Mouse (Mus musculus) limb, embryonic 14.5 days (tissue): ENCODE measurements around the gene Thap3. TPM values are rescaled to one million over a fixed set of nuclear protein-coding genes. Genes with fewer than 3 reads are reported as not detected.

Experiments
- ATAC-seq: fragments of 200-750 bp; cut with Nextera tagmentation; 2 replicates; pipeline ENCODE4 v1.8.0; 2017; ENCODE audit warnings: low read depth, moderate number of reproducible peaks, moderate TSS enrichment; ENCODE audit not compliant: low FRiP score
- DNase-seq: peaks from one replicate; pipeline ENCODE4 v3.0.0-alpha.2; 2015; ENCODE audit warnings: low spot score
- H3K27ac ChIP-seq: fragments of 300-500 bp; sonication (generic); replicated peaks from 2 replicates; pipeline ENCODE4 v1.5.1; 2014; ENCODE audit warnings: low read depth, mild to moderate bottlenecking, low read length, moderate library complexity, mixed read lengths
- H3K27me3 ChIP-seq: fragments of 300-500 bp; sonication (generic); 2 replicates; pipeline ENCODE4 v1.6.1; 2014; ENCODE audit warnings: low read length, mixed read lengths; ENCODE audit not compliant: control insufficient read depth, insufficient read depth
- H3K36me3 ChIP-seq: fragments of 300-500 bp; sonication (generic); 2 replicates; pipeline ENCODE4 v1.6.1; 2014; ENCODE audit warnings: mild to moderate bottlenecking, low read length, moderate library complexity, mixed read lengths; ENCODE audit not compliant: control insufficient read depth, insufficient read depth
- H3K4me1 ChIP-seq: fragments of 300-500 bp; sonication (generic); 2 replicates; pipeline ENCODE4 v1.6.1; 2014; ENCODE audit warnings: antibody characterized with exemption, low read length, mixed read lengths; ENCODE audit not compliant: control insufficient read depth, insufficient read depth
- H3K4me2 ChIP-seq: fragments of 300-500 bp; sonication (generic); replicated peaks from 2 replicates; pipeline ENCODE4 v1.6.1; 2014; ENCODE audit warnings: low read depth, mild to moderate bottlenecking, low read length, moderate library complexity; ENCODE audit not compliant: severe bottlenecking
- H3K4me3 ChIP-seq: fragments of 300-500 bp; sonication (generic); replicated peaks from 2 replicates; pipeline ENCODE4 v1.5.1; 2014; ENCODE audit warnings: low read length
- H3K9ac ChIP-seq: fragments of 300-500 bp; sonication (generic); 2 replicates; pipeline ENCODE4 v1.6.1; 2014; ENCODE audit warnings: mild to moderate bottlenecking, low read depth, low read length, moderate library complexity; ENCODE audit not compliant: severe bottlenecking
- H3K9me3 ChIP-seq: fragments of 300-500 bp; sonication (generic); 2 replicates; pipeline ENCODE4 v1.6.1; 2016; ENCODE audit warnings: low read length; ENCODE audit not compliant: control insufficient read depth
- POLR2A ChIP-seq: fragments of 200-500 bp; IDR thresholded peaks from 2 replicates; pipeline ENCODE4 v1.8.0; 2012; ENCODE audit warnings: inconsistent platforms, mild to moderate bottlenecking, moderate library complexity, borderline replicate concordance; ENCODE audit not compliant: insufficient read depth, insufficient read length; ENCODE audit errors: extremely low read depth
- WGBS: fragments of 180-500 bp; shearing (Covaris S2); extraction: QIAGEN DNeasy Blood & Tissue Kit; methylation state at CpG from one replicate; pipeline ENCODE4 v1.1.7; 2014; 5-methylcytosine and 5-hydroxymethylcytosine counted together
- polyA plus RNA-seq, 2 experiments: library from polyadenylated mRNA; depleted of rRNA in 1 of 2; stranded (reverse) in 1 of 2; unstranded in 1 of 2; fragments of >200 nt; fragmentation: Nextera tagmentation in 1 of 2; extraction: Ambion mirVana in 1 of 2; gene quantifications; 2 replicates each; pipeline versions ENCODE4 v1.2.1 to v1.2.3; 2012 to 2014

The Thap3 gene
- polyA plus RNA-seq, 2 experiments, result 37.5 to 61.6 TPM

- ATAC-seq (no peak), DNase-seq (no peak)
- Histone ChIP-seq H3K27ac (no peak overlapping the region; the same call in 1 of the 2 replicates), H3K27me3 (no peaks in the 10 kb centered on the region), H3K4me1 (peaks cover 9% of the 10 kb centered on the region), H3K36me3 (peaks cover 2% of the 10 kb centered on the region; the same call in 1 of the 2 replicates), H3K9me3 (no peaks in the 10 kb centered on the region), H3K4me3 (peak overlapping the region; percentile 97), H3K4me2 (peak overlapping the region; percentile 91), H3K9ac (peak overlapping the region; percentile 95)
- 2% methylated on average over 20 of the region's 23 CpGs for WGBS
- no peak for TF ChIP-seq POLR2A
Observed at GRCm38 (mm10) chr4:151934215-151934572, 54.6 kb downstream of the Thap3 start.

GRCm38 (mm10) chr4:151933505-151934214 is 55.1 kb downstream of the Thap3 start, which contains the start of gene Dnajc11:
Gene Dnajc11 (plus strand): TSS chr4:151933691.
- peak within 1 kb of the TSS; percentile 97 for H3K4me3 ChIP-seq
- WGBS, result 0% methylated on average over 66 of the region's 83 CpGs

More at GRCm38 (mm10) chr4:151933505-151934214, 55.1 kb downstream of the Thap3 start, which contains the start of gene Dnajc11:
- H3K4me2 ChIP-seq, result peak within 1 kb of the TSS; percentile 91
- H3K27ac ChIP-seq, result peak within 1 kb of the TSS; percentile 43; the same call in 1 of the 2 replicates
- DNase-seq (peak; percentile 77), ATAC-seq (peak; percentile 90)
- peaks cover 9% of the 10 kb centered on the region for H3K4me1 ChIP-seq
- peaks cover 2% of the 10 kb centered on the region; the same call in 1 of the 2 replicates for H3K36me3 ChIP-seq
- no peaks in the 10 kb centered on the region for H3K9me3 ChIP-seq
- peak within 1 kb of the TSS; percentile 95 for H3K9ac ChIP-seq
- TF ChIP-seq POLR2A, result peak; percentile 66; the same call in 1 of the 2 replicates
- H3K27me3 ChIP-seq, result no peaks in the 10 kb centered on the region

Other genes with a start within 250 kb of the Thap3 start
- 28.6 and 29.2 TPM in 2 replicates for gene Camta1, start 127.1 kb downstream of the Thap3 start, polyA plus RNA-seq (2012; rRNA removed)
- 78.8 and 91.1 TPM in 2 replicates for gene Camta1, start 127.1 kb downstream of the Thap3 start, polyA plus RNA-seq (2014; fragmentation: Nextera tagmentation; extraction: Ambion mirVana)
- 56.9 and 73.1 TPM in 2 replicates for gene Dnajc11, start 55.3 kb downstream of the Thap3 start, polyA plus RNA-seq (2012; rRNA removed)
- gene Dnajc11, start 55.3 kb downstream of the Thap3 start, polyA plus RNA-seq (2014; fragmentation: Nextera tagmentation; extraction: Ambion mirVana), result 50.9 and 52.5 TPM in 2 replicates
- gene Phf13, start 7.3 kb upstream of the Thap3 start, polyA plus RNA-seq (2012; rRNA removed), result 35.1 and 40.5 TPM in 2 replicates
- 33.7 and 37.1 TPM in 2 replicates for gene Phf13, start 7.3 kb upstream of the Thap3 start, polyA plus RNA-seq (2014; fragmentation: Nextera tagmentation; extraction: Ambion mirVana)
- gene Klhl21, start 19.8 kb upstream of the Thap3 start, polyA plus RNA-seq (2012; rRNA removed), result 18.8 and 25.7 TPM in 2 replicates
- gene Klhl21, start 19.8 kb upstream of the Thap3 start, polyA plus RNA-seq (2014; fragmentation: Nextera tagmentation; extraction: Ambion mirVana), result 11.0 and 11.1 TPM in 2 replicates
- gene Zbtb48, start 38.7 kb upstream of the Thap3 start, polyA plus RNA-seq (2012; rRNA removed), result 31.2 and 41.5 TPM in 2 replicates
- gene Zbtb48, start 38.7 kb upstream of the Thap3 start, polyA plus RNA-seq (2014; fragmentation: Nextera tagmentation; extraction: Ambion mirVana), result 25.4 and 27.4 TPM in 2 replicates
- gene Tas1r1, start 49.6 kb upstream of the Thap3 start, polyA plus RNA-seq (2012; rRNA removed), result 1.0 and 1.7 TPM in 2 replicates
- gene Tas1r1, start 49.6 kb upstream of the Thap3 start, polyA plus RNA-seq (2014; fragmentation: Nextera tagmentation; extraction: Ambion mirVana), result 0.93 and 1.3 TPM in 2 replicates
- 28.5 and 33.4 TPM in 2 replicates for gene Nol9, start 50.3 kb upstream of the Thap3 start, polyA plus RNA-seq (2012; rRNA removed)
- 25.9 and 32.2 TPM in 2 replicates for gene Nol9, start 50.3 kb upstream of the Thap3 start, polyA plus RNA-seq (2014; fragmentation: Nextera tagmentation; extraction: Ambion mirVana)
- 25.0 and 36.2 TPM in 2 replicates for gene Plekhg5, start 83.5 kb upstream of the Thap3 start, polyA plus RNA-seq (2012; rRNA removed)
- 14.1 and 16.9 TPM in 2 replicates for gene Plekhg5, start 83.5 kb upstream of the Thap3 start, polyA plus RNA-seq (2014; fragmentation: Nextera tagmentation; extraction: Ambion mirVana)
- gene Tnfrsf25, start 126.9 kb upstream of the Thap3 start, polyA plus RNA-seq (2012; rRNA removed), result 5.6 and 6.0 TPM in 2 replicates
- gene Tnfrsf25, start 126.9 kb upstream of the Thap3 start, polyA plus RNA-seq (2014; fragmentation: Nextera tagmentation; extraction: Ambion mirVana), result 1.0 TPM in 2 replicates
- gene Espn, start 163.4 kb upstream of the Thap3 start, polyA plus RNA-seq (2012; rRNA removed), result 1.7 TPM in 2 replicates
- gene Espn, start 163.4 kb upstream of the Thap3 start, polyA plus RNA-seq (2014; fragmentation: Nextera tagmentation; extraction: Ambion mirVana), result 1.4 and 1.7 TPM in 2 replicates
- 0.03 and 0.04 TPM in 2 replicates for gene Hes2, start 169.9 kb upstream of the Thap3 start, polyA plus RNA-seq (2012; rRNA removed)
- not detected in 2 replicates for gene Hes2, start 169.9 kb upstream of the Thap3 start, polyA plus RNA-seq (2014; fragmentation: Nextera tagmentation; extraction: Ambion mirVana)
- 47.7 and 50.3 TPM in 2 replicates for gene Acot7, start 189.1 kb upstream of the Thap3 start, polyA plus RNA-seq (2012; rRNA removed)
- gene Acot7, start 189.1 kb upstream of the Thap3 start, polyA plus RNA-seq (2014; fragmentation: Nextera tagmentation; extraction: Ambion mirVana), result 47.3 and 48.4 TPM in 2 replicates